Mouse (Mus musculus): ENCODE data around the gene Cyren. TPM values are rescaled to one million over a fixed set of nuclear protein-coding genes. Genes with fewer than 3 reads are reported as not detected.

Cyren gene
- total RNA-seq, 4 experiments from 2014 or later, result 6.9 to 9.0 (median 7.9) TPM

DNA sequence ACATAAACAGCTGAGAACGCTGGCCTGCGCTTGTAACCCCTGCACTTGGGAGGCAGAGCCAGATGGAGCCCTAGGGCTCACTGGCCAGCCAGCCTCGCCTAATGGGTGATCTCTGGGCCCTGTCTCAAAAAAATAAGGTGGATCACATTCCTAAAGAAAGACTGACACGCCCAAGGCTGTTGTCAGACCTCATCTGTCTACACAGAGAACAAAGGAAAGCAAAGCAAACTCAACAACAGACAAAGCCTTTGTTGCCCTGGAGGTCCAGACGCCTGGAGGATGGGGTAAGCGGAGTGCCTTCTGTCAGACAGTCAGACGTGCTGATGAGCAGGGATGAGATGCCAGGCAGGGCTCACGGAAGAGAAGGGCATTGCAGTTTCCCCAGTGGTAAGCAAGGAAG is 11.1 kb downstream of the Cyren start:
- DNase-seq, result no peak

DNA sequence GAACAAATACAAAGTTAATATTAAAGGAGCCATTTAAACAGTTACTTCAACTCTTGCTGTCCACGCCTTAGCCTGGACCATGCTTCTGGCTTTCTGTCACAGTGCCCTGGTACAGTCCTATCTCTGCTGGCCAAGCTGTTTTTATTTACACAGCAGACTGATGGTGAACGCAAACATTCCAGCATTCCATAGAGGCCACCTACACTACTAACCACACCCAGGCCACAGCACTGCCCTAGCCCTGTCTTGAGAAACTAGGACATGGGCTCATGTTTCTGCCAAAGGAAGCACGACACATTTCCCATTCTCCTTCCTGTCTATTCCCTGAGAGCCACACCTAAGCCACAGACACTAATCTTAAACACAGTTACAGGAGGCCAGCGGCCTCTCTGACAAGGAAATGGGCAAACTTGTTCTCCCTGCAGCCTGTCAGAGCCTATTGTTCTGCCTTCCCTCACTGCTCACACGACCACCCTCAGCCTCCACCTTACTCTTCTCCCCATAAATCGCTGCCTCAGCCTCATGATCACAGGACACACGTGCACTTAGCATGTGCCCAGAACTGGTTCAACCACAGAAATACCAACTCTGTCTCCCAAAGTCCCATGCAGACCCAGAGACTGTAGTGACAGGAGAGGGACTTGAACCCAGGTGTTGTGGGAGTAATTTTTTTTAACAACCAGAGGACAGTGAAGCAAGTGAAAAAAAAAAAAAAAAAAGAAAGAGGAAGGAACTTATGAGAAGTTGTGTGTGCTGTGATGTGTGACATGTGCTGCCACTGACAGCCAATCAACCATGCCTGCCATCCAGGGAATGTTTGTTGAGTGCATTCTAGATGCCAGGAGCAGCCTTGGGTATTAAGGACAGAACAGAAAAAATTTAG is 11.9 kb downstream of the Cyren start:
- no peak for DNase-seq

GRCm38 (mm10) chr6:34865213-34865612 is 12.6 kb downstream of the Cyren start:
- DNase-seq, result no peak

DNA sequence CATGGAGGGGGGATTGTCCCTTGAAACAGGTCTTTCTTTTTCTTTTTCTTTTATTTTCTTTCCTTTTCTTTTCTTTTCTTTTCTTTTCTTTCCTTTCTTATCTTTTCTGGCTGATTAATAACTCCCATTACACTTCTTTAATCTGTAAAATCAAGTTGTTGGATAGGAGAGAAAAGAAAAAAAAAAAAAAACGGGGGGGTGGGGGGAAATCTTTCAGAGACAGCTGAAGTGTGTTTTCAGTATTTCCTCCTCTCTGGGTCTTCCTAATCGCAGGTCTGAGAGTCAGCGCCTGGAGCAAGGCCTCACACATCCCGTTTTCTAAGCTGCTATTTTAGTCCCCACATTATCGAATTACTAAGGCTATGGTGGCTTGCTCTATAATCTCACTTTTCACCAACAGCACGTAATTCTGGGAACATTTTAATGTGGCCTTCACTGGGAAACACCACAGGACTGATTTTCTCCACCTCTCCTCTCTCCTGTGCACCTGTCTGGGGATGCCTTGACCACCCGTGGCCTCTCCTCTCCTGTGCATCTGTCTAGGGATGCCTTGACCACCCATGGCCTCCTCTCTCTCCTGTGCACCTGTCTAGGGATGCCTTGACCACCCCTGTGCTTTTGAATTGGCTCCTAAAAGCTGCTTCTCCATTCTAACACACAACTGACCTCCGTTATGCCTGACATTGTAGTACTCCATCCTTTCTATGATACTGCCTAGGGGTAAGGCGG is 13.9 kb downstream of the Cyren start:
- DNase-seq, result no peak

GRCm38 (mm10) chr6:34862791-34863403 is 15.0 kb downstream of the Cyren start, which contains the start of gene Tmem140:
TSS of gene Tmem140 (plus strand) at chr6:34863146.
- no peak for DNase-seq

GRCm38 (mm10) chr6:34862381-34862780 is 15.5 kb downstream of the Cyren start:
- DNase-seq, result no peak

- no peak for DNase-seq
Observed at GRCm38 (mm10) chr6:34861546-34862053, 16.3 kb downstream of the Cyren start.

- DNase-seq, result no peak
Observed at GRCm38 (mm10) chr6:34832352-34832751, 45.5 kb downstream of the Cyren start.

DNA sequence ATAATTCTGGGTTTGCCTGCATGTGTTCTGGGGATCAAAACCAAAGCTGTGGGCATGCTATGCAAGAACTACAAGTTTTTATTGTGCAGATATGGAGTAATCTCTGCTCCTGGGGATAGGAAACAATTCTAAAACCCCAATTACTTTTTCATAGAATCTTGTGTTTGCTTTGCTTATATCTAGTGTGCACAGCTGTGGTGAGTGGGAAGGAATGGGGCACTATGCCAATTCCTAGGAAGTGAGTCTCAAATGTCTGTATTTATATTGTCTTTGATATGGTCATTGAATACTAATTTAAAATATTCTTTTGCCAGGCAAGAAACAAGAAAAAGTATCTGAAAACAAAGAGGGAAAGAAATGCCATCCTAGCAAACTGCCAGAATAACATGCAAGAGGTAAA is 53.5 kb downstream of the Cyren start:
- no peak for DNase-seq

Other genes with a start within 250 kb of the Cyren start
- 10 to 100 TPM; 11.9 to 19.2 (median 14.7) TPM for gene Agbl3, start 97.6 kb downstream of the Cyren start, total RNA-seq (2022)
- 10 to 100 TPM; 14.1 to 33.3 (median 18.4) TPM for gene Tmem140, start 14.9 kb downstream of the Cyren start, total RNA-seq (2022)
- 10 to 100 TPM; 11.2 to 24.0 (median 17.3) TPM for gene Wdr91, start 32.8 kb upstream of the Cyren start, total RNA-seq (2022)
- not detected for gene Stra8, start 42.1 kb upstream of the Cyren start, total RNA-seq (2022)
- under 1 TPM; 0.32 to 0.83 (median 0.54) TPM for gene Slc23a4, start 110.3 kb upstream of the Cyren start, total RNA-seq (2022)

Data from adrenal gland, adult 8-10 months (tissue).